Mouse (Mus musculus) ES-Bruce4 (cell line): ENCODE measurements at regions not wholly inside any gene's neighbourhood (a gene's known extent, or its start where the extent isn't known, plus 50 kb on each side); places are given as distances from the start of the nearest gene placed in this dataset.
"Not testable (repeated sequence)": the region's sequence is repeated elsewhere in the genome, so short reads cannot be mapped to it uniquely, and the experiment has no call there.

Source experiments
- H3K27ac ChIP-seq: 2 replicates; pipeline ENCODE4 v1.5.1; 2012; ENCODE audit warnings: low read length, inconsistent platforms; ENCODE audit not compliant: insufficient read depth
- H3K27me3 ChIP-seq: 2 replicates; pipeline ENCODE4 v1.6.1; 2012; ENCODE audit warnings: mild to moderate bottlenecking, low read length, inconsistent platforms; ENCODE audit not compliant: control insufficient read depth, poor library complexity, insufficient read depth, severe bottlenecking
- H3K36me3 ChIP-seq: 2 replicates; pipeline ENCODE4 v1.6.1; 2012; ENCODE audit warnings: inconsistent platforms, mild to moderate bottlenecking, low read length, moderate library complexity; ENCODE audit not compliant: control insufficient read depth, poor library complexity, insufficient read depth, severe bottlenecking
- H3K4me1 ChIP-seq: one replicate; pipeline ENCODE4 v1.8.1; 2011; ENCODE audit warnings: low read length; ENCODE audit not compliant: control insufficient read depth, insufficient read depth
- H3K4me3 ChIP-seq: 2 replicates; pipeline ENCODE4 v1.5.1; 2011; ENCODE audit warnings: low read depth, mild to moderate bottlenecking, low read length
- H3K9ac ChIP-seq: 2 replicates; pipeline ENCODE4 v1.6.1; 2012; ENCODE audit warnings: low read depth, mild to moderate bottlenecking, inconsistent platforms; ENCODE audit not compliant: poor library complexity, severe bottlenecking
- H3K9me3 ChIP-seq: replicated peaks from 2 replicates; pipeline ENCODE4 v1.6.1; 2012; ENCODE audit warnings: mild to moderate bottlenecking, low read length, inconsistent platforms; ENCODE audit not compliant: control insufficient read depth, poor library complexity, insufficient read depth, severe bottlenecking

DNA sequence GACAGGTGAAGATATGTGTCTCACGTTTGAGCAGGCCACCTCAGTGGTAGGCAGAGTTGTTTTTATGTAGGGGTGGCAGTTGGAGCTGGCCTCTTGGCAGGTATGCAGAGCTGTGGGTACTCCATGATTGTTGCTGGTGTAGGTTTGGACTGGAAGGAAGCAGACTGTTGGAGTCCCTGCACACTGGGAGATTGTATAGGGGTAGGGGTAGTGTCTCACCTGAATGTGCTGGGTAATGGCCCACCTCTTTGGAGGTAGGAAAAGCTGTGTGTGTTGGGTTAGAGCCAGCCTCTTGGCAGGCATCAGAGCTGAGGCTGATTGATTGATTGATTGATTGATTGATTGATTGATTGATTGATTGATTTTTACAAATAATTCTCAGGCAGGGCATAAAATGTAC, 79.6 kb upstream of the Myo9b start:
- H3K9ac ChIP-seq, H3K27me3 ChIP-seq, H3K9me3 ChIP-seq, H3K4me3 ChIP-seq, H3K4me1 ChIP-seq, H3K27ac ChIP-seq, H3K36me3 ChIP-seq: not testable (repeated sequence)

DNA sequence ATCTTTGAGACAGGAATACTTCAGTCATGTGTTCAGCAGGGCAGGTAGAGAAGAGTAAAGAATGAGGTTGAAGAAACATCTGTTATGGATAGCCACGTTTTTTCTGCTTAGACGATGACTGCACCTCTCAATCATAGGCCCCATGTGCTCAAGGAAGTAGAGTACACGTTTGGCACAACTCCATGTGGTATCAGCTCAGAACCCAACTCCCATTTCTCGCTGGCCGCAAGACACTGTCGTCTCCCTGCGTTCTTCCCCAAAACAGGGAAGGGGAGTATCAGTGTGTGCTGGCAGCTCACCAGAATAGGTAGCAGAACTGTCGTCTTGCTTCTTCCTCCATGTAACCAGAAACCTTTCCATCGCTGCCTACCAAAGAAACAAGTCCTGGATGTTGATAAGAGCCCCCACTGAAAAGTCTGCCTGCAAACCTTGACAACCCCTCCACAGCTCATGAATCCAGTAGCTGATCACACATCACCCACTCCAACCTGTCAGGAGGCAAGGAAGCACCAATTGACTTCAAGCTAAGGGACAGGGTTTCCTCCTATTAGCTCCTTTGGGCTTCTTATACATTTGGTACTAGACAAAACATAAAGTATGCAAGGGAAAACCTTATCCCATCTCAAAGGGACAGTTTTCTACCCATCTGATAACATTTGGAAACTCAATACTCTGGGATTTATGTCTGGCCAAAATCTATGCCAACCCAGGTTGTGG, 77.3 kb upstream of the Myo9b start:
- H3K4me1 ChIP-seq, H3K36me3 ChIP-seq, H3K27ac ChIP-seq, H3K9me3 ChIP-seq, H3K4me3 ChIP-seq, H3K9ac ChIP-seq, H3K27me3 ChIP-seq: not testable (repeated sequence)
